Mouse (Mus musculus): ENCODE data around the gene Fancc. TPM values are rescaled to one million over a fixed set of nuclear protein-coding genes. Genes with fewer than 3 reads are reported as not detected.
A peak's percentile ranks its signal among the peaks of the same experiment; 100 is the strongest.

The Fancc gene
- polyA plus RNA-seq, 1 experiment from 2014 or later = 21.8 TPM

DNA sequence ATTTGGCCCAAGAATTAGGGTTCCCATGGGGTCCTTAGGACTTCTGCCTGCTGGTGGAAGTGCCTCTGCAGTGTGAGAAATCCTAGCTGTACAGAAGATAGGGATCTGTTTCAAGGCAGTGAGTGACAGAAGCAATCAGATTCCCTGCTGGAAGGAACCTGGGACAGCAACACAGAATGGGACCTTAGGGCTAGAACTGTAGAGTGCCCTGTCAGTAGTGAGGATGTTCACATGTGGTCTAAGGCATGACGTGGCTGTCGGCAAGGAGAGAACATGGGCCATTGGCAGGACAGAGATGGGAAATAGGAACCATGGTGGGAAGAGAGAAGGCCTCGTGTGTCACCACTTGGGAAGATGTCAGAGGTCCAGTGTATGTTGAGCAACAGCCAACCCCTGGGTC, 187.5 kb downstream of the Fancc start:
- ATAC-seq (ENCODE audit: insufficient number of reproducible peaks, low FRiP score, low TSS enrichment, low read depth) = no peak
- peaks cover 18% of the 10 kb centered on the region for H3K4me1 ChIP-seq
- H3K27me3 ChIP-seq = no peaks in the 10 kb centered on the region
- H3K9ac ChIP-seq = no peak overlapping the region
- H3K36me3 ChIP-seq = peaks cover 27% of the 10 kb centered on the region
- H3K27ac ChIP-seq = 0 out of 2 replicates have a peak overlapping the region, but pooled peaks have one; percentile 33
- no peak overlapping the region for H3K4me3 ChIP-seq
- WGBS = 72% methylated on average over 3 of the region's 3 CpGs
- no peaks in the 10 kb centered on the region for H3K9me3 ChIP-seq
- H3K4me2 ChIP-seq = no peak overlapping the region

DNA sequence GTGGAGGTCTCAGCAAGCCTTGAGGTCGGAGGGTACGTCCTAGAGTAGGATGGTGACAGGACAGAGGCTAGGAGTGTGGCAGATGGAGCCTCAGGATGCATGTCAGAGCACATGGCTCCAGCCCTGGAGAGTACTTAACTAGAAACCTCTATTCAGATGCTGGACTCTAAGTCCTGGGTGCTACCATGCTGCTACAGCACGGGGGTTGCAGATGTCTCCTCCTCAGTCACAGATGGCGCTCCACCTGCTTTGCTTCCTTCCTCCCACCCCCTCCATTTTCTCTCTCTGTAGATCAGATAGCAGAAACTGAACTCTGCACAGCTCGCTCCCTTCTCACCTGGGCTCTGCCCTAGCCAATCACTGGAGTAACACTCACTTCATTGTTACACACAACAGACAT, 190.3 kb downstream of the Fancc start:
- 76% methylated on average over 5 of the region's 5 CpGs for WGBS
- no peak for ATAC-seq (ENCODE audit: insufficient number of reproducible peaks, low FRiP score, low TSS enrichment, low read depth)
- H3K4me3 ChIP-seq = no peak overlapping the region
- H3K27me3 ChIP-seq = no peaks in the 10 kb centered on the region
- no peak overlapping the region for H3K9ac ChIP-seq
- no peak overlapping the region for H3K4me2 ChIP-seq
- H3K36me3 ChIP-seq = peaks cover 49% of the 10 kb centered on the region
- peak overlapping the region; percentile 22; the same call in 1 of the 2 replicates for H3K27ac ChIP-seq
- H3K4me1 ChIP-seq = peaks cover 38% of the 10 kb centered on the region
- H3K9me3 ChIP-seq = no peaks in the 10 kb centered on the region

- peaks cover 50% of the 10 kb centered on the region for H3K4me1 ChIP-seq
- no peak overlapping the region for H3K9ac ChIP-seq
- H3K27ac ChIP-seq = peak overlapping the region; percentile 75
- H3K4me3 ChIP-seq = no peak overlapping the region
- H3K27me3 ChIP-seq = no peaks in the 10 kb centered on the region
- H3K9me3 ChIP-seq = no peaks in the 10 kb centered on the region
- peaks cover 60% of the 10 kb centered on the region for H3K36me3 ChIP-seq
- 24% methylated on average over 16 of the region's 16 CpGs for WGBS
- ATAC-seq (ENCODE audit: insufficient number of reproducible peaks, low FRiP score, low TSS enrichment, low read depth) = peak; percentile 31
- no peak overlapping the region for H3K4me2 ChIP-seq
Observed at GRCm38 (mm10) chr13:63305160-63306011, 191.7 kb downstream of the Fancc start.

- WGBS = 41% methylated on average over 3 of the region's 3 CpGs
- Histone ChIP-seq H3K4me2 (no peak overlapping the region), H3K9me3 (no peaks in the 10 kb centered on the region), H3K27me3 (no peaks in the 10 kb centered on the region), H3K36me3 (peaks cover 66% of the 10 kb centered on the region), H3K4me3 (no peak overlapping the region), H3K4me1 (peaks cover 56% of the 10 kb centered on the region), H3K9ac (no peak overlapping the region), H3K27ac (peak overlapping the region; percentile 75)
- ATAC-seq (ENCODE audit: insufficient number of reproducible peaks, low FRiP score, low TSS enrichment, low read depth) = no peak
Observed at GRCm38 (mm10) chr13:63304799-63305159, 192.3 kb downstream of the Fancc start.

GRCm38 (mm10) chr13:63304124-63304792, 192.8 kb downstream of the Fancc start:
- no peak overlapping the region for H3K9ac ChIP-seq
- H3K4me3 ChIP-seq = no peak overlapping the region
- peak overlapping the region; percentile 77 for H3K27ac ChIP-seq
- WGBS = 63% methylated on average over 6 of the region's 6 CpGs
- no peak overlapping the region for H3K4me2 ChIP-seq
- no peaks in the 10 kb centered on the region for H3K9me3 ChIP-seq
- no peaks in the 10 kb centered on the region for H3K27me3 ChIP-seq
- H3K4me1 ChIP-seq = peaks cover 56% of the 10 kb centered on the region
- ATAC-seq (ENCODE audit: insufficient number of reproducible peaks, low FRiP score, low TSS enrichment, low read depth) = no peak
- peaks cover 69% of the 10 kb centered on the region for H3K36me3 ChIP-seq

GRCm38 (mm10) chr13:63302381-63302780, 194.7 kb downstream of the Fancc start:
- Histone ChIP-seq H3K27me3 (no peaks in the 10 kb centered on the region), H3K4me3 (no peak overlapping the region), H3K4me2 (no peak overlapping the region), H3K4me1 (peaks cover 56% of the 10 kb centered on the region), H3K36me3 (peaks cover 83% of the 10 kb centered on the region), H3K9ac (no peak overlapping the region), H3K9me3 (no peaks in the 10 kb centered on the region), H3K27ac (peak overlapping the region; percentile 54; the same call in 1 of the 2 replicates)
- no peak for ATAC-seq (ENCODE audit: insufficient number of reproducible peaks, low FRiP score, low TSS enrichment, low read depth)
- 83% methylated on average over 5 of the region's 5 CpGs for WGBS

DNA sequence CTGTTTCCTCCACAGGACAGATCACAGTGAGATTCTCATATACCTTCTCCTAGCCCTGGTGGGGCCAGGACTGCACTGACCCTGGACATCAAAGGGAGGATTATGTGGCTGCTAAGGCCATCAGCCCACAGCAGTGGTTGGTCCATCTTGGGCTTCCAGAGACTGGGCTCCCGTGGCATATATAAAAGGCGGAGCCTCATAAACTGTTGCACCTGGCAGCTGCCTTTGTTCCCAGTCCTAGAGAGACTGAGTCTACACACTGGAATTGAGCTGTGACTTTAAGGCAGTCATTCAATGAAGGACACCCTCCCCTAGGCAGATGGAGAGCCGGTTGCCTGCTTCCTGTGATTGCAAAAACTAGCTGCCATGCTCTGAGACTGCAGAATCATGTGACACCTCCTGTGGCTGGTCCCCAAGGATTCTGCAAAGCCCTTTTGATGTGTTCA, 195.3 kb downstream of the Fancc start:
- Histone ChIP-seq H3K36me3 (peaks cover 83% of the 10 kb centered on the region), H3K9me3 (no peaks in the 10 kb centered on the region), H3K9ac (no peak overlapping the region), H3K4me3 (no peak overlapping the region), H3K4me1 (peaks cover 56% of the 10 kb centered on the region), H3K4me2 (no peak overlapping the region), H3K27me3 (no peaks in the 10 kb centered on the region), H3K27ac (peak overlapping the region; percentile 54)
- ATAC-seq (ENCODE audit: insufficient number of reproducible peaks, low FRiP score, low TSS enrichment, low read depth) = no peak
- WGBS = 19% methylated on average over 3 of the region's 3 CpGs

DNA sequence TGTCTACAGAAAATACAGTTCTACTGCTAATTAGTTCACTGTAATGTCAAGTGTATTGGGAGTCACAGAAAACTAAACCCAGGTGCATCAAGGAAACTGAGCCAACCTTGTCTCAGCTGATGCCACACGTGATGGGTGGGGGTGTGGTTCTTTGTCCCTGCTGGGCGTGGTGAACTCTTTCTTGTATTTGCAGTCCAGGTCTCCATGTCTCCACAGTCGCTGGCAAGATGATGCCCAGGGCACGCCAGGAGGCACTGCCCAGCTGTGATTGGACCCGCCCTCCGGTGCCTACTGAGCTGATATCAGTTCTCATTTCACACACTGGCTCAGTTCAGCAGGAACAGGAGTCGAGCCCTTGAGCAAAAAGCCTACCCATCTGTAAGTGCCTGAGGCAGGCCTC, 196.1 kb downstream of the Fancc start:
- 49% methylated on average over 7 of the region's 7 CpGs for WGBS
- Histone ChIP-seq H3K9me3 (no peaks in the 10 kb centered on the region), H3K4me3 (no peak overlapping the region), H3K9ac (no peak overlapping the region), H3K27ac (peak overlapping the region; percentile 54), H3K4me2 (no peak overlapping the region), H3K27me3 (no peaks in the 10 kb centered on the region), H3K4me1 (peaks cover 63% of the 10 kb centered on the region), H3K36me3 (peaks cover 88% of the 10 kb centered on the region)
- ATAC-seq (ENCODE audit: insufficient number of reproducible peaks, low FRiP score, low TSS enrichment, low read depth) = no peak

GRCm38 (mm10) chr13:63298931-63299330, 198.1 kb downstream of the Fancc start:
- Histone ChIP-seq H3K4me3 (no peak overlapping the region), H3K27me3 (no peaks in the 10 kb centered on the region), H3K9ac (no peak overlapping the region), H3K36me3 (peaks cover 91% of the 10 kb centered on the region), H3K4me2 (no peak overlapping the region), H3K4me1 (peaks cover 64% of the 10 kb centered on the region), H3K9me3 (no peaks in the 10 kb centered on the region), H3K27ac (no peak overlapping the region)
- ATAC-seq (ENCODE audit: insufficient number of reproducible peaks, low FRiP score, low TSS enrichment, low read depth) = no peak
- whole genome bisulfite sequencing = 74% methylated on average over 5 of the region's 5 CpGs

- no peaks in the 10 kb centered on the region for H3K27me3 ChIP-seq
- H3K4me2 ChIP-seq = no peak overlapping the region
- H3K4me1 ChIP-seq = peaks cover 61% of the 10 kb centered on the region
- 88% methylated on average over 3 of the region's 3 CpGs for WGBS
- ATAC-seq (ENCODE audit: insufficient number of reproducible peaks, low FRiP score, low TSS enrichment, low read depth) = no peak
- H3K9ac ChIP-seq = no peak overlapping the region
- H3K9me3 ChIP-seq = no peaks in the 10 kb centered on the region
- H3K4me3 ChIP-seq = no peak overlapping the region
- no peak overlapping the region for H3K27ac ChIP-seq
- peaks cover 89% of the 10 kb centered on the region for H3K36me3 ChIP-seq
Observed at GRCm38 (mm10) chr13:63297933-63298332, 199.1 kb downstream of the Fancc start.

DNA sequence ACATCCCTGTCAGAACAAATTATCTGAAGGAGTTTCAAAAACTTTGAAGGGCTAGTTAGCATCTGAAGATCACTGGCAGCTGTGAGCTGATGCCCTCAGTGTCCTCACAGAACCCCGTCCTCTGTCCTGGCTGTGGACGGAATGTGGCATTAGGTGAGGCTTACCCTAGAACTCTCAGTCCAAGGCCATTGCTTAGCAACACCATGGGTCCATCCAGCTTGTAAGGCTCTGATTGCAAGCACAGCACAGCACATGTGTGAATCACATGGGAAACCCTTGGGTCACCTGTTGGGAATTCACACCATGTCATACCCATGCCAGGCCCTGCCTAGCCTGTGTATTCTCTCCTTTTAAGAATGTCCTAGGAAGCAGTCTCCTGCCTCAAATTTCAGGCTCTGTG, 200.1 kb downstream of the Fancc start:
- Histone ChIP-seq H3K4me1 (peaks cover 59% of the 10 kb centered on the region), H3K27me3 (no peaks in the 10 kb centered on the region), H3K9me3 (no peaks in the 10 kb centered on the region), H3K9ac (no peak overlapping the region), H3K27ac (no peak overlapping the region), H3K4me2 (no peak overlapping the region), H3K36me3 (peaks cover 86% of the 10 kb centered on the region), H3K4me3 (no peak overlapping the region)
- no peak for ATAC-seq (ENCODE audit: insufficient number of reproducible peaks, low FRiP score, low TSS enrichment, low read depth)
- 86% methylated on average over 2 of the region's 2 CpGs for WGBS

DNA sequence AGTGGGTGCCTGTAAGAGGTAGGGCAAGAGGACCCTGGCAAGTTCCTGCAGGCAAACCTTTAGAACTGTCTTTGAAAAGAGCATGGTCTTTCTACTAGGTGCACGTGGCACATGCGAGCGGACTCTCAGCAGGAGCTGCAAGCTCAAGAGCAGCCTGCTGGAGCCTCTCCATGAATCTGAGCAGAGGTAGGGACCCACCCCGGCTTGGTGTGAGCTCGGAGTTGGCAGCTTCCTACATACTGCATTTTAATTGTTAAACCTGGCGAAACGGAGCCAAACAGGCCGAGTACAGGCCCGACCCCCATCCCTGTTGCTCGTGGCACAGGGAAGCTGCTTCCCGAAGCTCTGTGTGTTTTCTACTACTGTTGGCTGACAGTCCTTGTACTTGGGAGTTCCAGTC, 200.8 kb downstream of the Fancc start:
- Histone ChIP-seq H3K4me2 (no peak overlapping the region), H3K4me1 (peaks cover 55% of the 10 kb centered on the region), H3K4me3 (no peak overlapping the region), H3K36me3 (peaks cover 86% of the 10 kb centered on the region), H3K9ac (no peak overlapping the region), H3K27me3 (no peaks in the 10 kb centered on the region), H3K27ac (peak overlapping the region; percentile 54), H3K9me3 (no peaks in the 10 kb centered on the region)
- ATAC-seq (ENCODE audit: insufficient number of reproducible peaks, low FRiP score, low TSS enrichment, low read depth) = 0 out of 2 replicates have a peak, but pooled peaks have one; percentile 30
- WGBS = 66% methylated on average over 11 of the region's 11 CpGs
